Mouse (Mus musculus) limb, embryonic 13.5 days (tissue): ENCODE data around the gene Rab31. TPM values are rescaled to one million over a fixed set of nuclear protein-coding genes. Genes with fewer than 3 reads are reported as not detected.
"Not testable (repeated sequence)": the region's sequence is repeated elsewhere in the genome, so short reads cannot be mapped to it uniquely, and the experiment has no call there.

ENCODE experiments used
- ATAC-seq: fragments of 200-750 bp; cut with Nextera tagmentation; 2 replicates; pipeline ENCODE4 v1.8.0; 2017; ENCODE audit warnings: low read depth, moderate number of reproducible peaks, moderate TSS enrichment; ENCODE audit not compliant: low FRiP score
- H3K27ac ChIP-seq: fragments of 300-500 bp; sonication (generic); 2 replicates; pipeline ENCODE4 v1.5.1; 2015; ENCODE audit warnings: inconsistent platforms, mild to moderate bottlenecking, moderate library complexity
- H3K27me3 ChIP-seq: fragments of 300-500 bp; sonication (generic); 2 replicates; pipeline ENCODE4 v1.6.1; 2015; ENCODE audit warnings: mild to moderate bottlenecking, inconsistent platforms
- H3K36me3 ChIP-seq: fragments of 300-500 bp; sonication (generic); 2 replicates; pipeline ENCODE4 v1.6.1; 2015; ENCODE audit warnings: inconsistent platforms, mild to moderate bottlenecking, moderate library complexity
- H3K4me1 ChIP-seq: fragments of 300-500 bp; sonication (generic); 2 replicates; pipeline ENCODE4 v1.6.1; 2015; ENCODE audit warnings: inconsistent platforms
- H3K4me2 ChIP-seq: fragments of 300-500 bp; sonication (generic); replicated peaks from 2 replicates; pipeline ENCODE4 v1.6.1; 2015; ENCODE audit warnings: inconsistent platforms, mild to moderate bottlenecking, moderate library complexity
- H3K4me3 ChIP-seq: fragments of 300-500 bp; sonication (generic); 2 replicates; pipeline ENCODE4 v1.5.1; 2015; ENCODE audit warnings: moderate library complexity, mild to moderate bottlenecking, inconsistent platforms
- H3K9ac ChIP-seq: fragments of 300-500 bp; sonication (generic); 2 replicates; pipeline ENCODE4 v1.6.1; 2015; ENCODE audit warnings: mild to moderate bottlenecking, inconsistent platforms
- H3K9me3 ChIP-seq: fragments of 300-500 bp; sonication (generic); 2 replicates; pipeline ENCODE4 v1.6.1; 2016; ENCODE audit warnings: inconsistent platforms
- WGBS: fragments of 180-500 bp; shearing (Covaris S2); methylation state at CpG from one replicate; pipeline ENCODE4 v1.1.7; 2015; 5-methylcytosine and 5-hydroxymethylcytosine counted together
- polyA plus RNA-seq: library from polyadenylated mRNA; unstranded; fragments of >200 nt; fragmentation: Nextera tagmentation; extraction: Ambion mirVana; gene quantifications from 2 replicates; pipeline ENCODE4 v1.2.1, GENCODE M21; 2015

Gene Rab31
- polyA plus RNA-seq, 1 experiment from 2014 or later, result 61.6 TPM

DNA sequence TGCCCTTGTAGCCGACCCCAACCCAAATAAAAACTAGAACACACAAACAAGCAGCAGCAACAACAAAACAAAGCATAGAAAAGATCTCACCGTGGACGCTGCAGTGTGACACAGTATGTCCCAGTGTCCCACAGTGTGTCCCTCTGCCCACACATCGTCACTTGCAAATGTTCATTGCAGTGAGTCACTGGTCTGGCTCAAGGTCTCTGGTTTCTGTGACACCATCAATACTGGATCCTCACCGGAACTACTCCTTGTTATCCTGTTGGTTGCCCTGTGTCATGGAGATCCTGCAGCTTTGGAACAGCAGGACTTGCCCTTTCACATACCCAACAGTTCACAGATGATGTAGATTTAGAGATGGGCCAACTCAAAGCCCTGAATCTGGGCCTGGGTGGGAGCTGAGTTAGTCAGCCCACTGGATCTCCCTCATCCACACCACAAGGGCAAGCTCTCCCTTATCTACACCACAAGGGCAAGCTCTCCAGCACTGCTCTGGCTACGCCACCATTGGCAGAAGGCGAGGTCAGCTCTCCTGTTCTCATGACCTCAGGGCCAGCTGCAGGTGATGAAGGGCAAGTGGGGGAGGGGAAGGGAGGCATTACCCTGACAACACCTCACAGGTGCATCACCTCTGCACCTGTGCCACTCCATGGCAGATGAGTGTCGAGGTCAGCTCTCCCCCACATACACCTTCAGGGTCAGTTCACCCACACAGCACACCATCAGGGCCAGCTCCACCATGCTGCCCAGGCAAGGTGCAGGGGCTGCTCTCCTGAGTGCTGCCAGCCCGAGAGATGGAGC is 124.0 kb downstream of the Rab31 start:
- peaks cover 24% of the 10 kb centered on the region for H3K36me3 ChIP-seq
- no peaks in the 10 kb centered on the region for H3K9me3 ChIP-seq
- ATAC-seq, result no peak
- no peak overlapping the region for H3K27ac ChIP-seq
- H3K9ac ChIP-seq, result no peak overlapping the region
- WGBS, result 87% methylated on average over 9 of the region's 9 CpGs
- peaks cover 1% of the 10 kb centered on the region for H3K4me1 ChIP-seq
- H3K4me3 ChIP-seq, result no peak overlapping the region
- no peak overlapping the region for H3K4me2 ChIP-seq
- H3K27me3 ChIP-seq, result no peaks in the 10 kb centered on the region

DNA sequence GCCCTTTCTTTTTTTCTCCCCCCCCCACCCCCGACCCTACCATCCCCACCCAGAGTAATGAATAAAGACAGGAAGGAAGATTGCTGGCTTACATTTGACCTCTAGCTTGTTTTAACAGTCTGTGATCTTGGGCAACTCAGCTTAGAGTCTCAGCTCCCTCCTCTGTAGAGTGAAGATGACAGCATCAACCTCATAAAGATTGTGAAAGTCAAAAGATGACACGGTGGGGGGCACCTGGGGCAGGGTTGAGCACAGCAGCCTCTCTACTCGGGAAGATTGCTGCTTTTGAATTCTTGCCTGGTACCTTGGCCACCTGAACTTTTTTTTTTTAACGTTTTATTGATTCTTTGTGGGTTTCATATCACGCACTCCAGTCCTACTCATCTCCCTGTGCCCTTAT is 124.6 kb downstream of the Rab31 start:
- Histone ChIP-seq H3K4me1 (peaks cover 7% of the 10 kb centered on the region), H3K36me3 (peaks cover 20% of the 10 kb centered on the region), H3K4me3 (no peak overlapping the region), H3K9ac (no peak overlapping the region), H3K4me2 (no peak overlapping the region), H3K9me3 (no peaks in the 10 kb centered on the region), H3K27ac (no peak overlapping the region), H3K27me3 (no peaks in the 10 kb centered on the region)
- ATAC-seq, result no peak
- 65% methylated on average over 5 of the region's 5 CpGs for WGBS

DNA sequence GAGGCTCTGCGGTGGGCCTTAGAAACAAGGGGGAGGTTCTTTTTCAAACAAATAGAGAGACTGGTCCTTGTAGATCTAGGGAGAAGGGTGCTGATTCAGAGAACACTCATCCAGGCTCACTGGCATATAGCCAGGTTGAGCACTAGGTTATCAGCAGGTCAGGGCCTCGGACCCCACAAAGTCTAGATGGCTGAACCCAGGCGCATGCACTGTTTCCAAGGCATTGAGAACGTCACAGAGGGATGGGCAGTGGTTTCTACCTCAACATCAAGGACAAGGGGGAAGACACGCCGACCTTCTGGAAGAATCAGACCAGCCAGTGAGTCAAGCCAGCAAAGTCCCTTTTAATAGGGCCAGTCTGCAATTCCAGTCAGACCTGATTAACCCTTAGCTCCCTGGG is 125.3 kb downstream of the Rab31 start:
- no peaks in the 10 kb centered on the region for H3K9me3 ChIP-seq
- WGBS, result 76% methylated on average over 6 of the region's 6 CpGs
- H3K9ac ChIP-seq, result no peak overlapping the region
- no peak overlapping the region for H3K4me3 ChIP-seq
- no peak overlapping the region for H3K4me2 ChIP-seq
- peaks cover 15% of the 10 kb centered on the region for H3K4me1 ChIP-seq
- H3K27me3 ChIP-seq, result no peaks in the 10 kb centered on the region
- H3K36me3 ChIP-seq, result peaks cover 13% of the 10 kb centered on the region; the same call in 1 of the 2 replicates
- no peak overlapping the region for H3K27ac ChIP-seq
- no peak for ATAC-seq

DNA sequence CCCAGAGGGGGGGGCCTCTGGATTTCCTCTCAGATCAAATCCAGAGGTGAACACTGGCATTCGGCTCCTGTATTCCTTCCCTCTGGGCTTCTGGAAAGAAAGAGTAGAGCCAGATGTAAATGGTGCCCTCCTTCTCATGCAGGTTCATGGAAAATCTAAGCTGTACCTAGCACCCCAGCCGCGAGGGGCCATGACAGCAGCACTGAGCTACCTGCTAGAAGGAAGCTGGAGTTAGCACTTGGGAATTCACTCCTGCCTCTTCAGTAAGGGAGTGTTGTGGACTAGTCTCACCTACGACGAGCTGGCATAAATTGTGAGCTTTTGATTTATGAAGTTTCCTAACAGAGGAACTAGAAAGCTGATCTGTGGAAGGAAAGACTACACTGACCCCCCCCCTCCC is 129.0 kb downstream of the Rab31 start:
- ATAC-seq, result no peak
- peak overlapping the region; percentile 10; the same call in 1 of the 2 replicates for H3K4me2 ChIP-seq
- WGBS, result 65% methylated on average over 5 of the region's 5 CpGs
- H3K27ac ChIP-seq, result no peak overlapping the region
- H3K4me1 ChIP-seq, result peaks cover 16% of the 10 kb centered on the region
- H3K4me3 ChIP-seq, result no peak overlapping the region
- no peaks in the 10 kb centered on the region for H3K36me3 ChIP-seq
- H3K9ac ChIP-seq, result no peak overlapping the region
- no peaks in the 10 kb centered on the region for H3K27me3 ChIP-seq
- H3K9me3 ChIP-seq, result no peaks in the 10 kb centered on the region

DNA sequence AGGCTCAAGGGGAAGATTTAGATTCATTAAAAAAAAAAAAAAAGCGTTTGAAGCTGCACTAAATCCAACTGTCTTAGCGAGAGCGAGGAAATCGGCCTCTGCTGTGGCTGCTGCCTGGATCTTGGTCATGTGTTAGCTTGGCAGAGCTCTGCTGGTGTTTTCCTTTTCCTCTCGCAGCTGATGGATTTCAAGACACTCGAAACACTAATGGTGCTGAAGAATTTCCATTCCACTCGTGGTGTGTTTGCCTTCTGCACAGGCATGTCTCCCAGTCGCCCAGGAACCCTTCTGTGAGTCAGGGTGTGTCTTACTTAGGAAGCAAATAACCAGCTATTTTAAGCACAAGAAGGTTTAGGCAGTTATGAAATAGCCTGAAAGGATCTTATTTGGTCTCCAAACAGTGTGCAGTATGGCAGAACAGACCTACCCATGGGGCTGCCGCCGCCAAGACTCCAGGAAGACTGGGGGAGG is 129.5 kb downstream of the Rab31 start:
- 41% methylated on average over 10 of the region's 10 CpGs for WGBS
- no peak overlapping the region for H3K27ac ChIP-seq
- ATAC-seq, result no peak

DNA sequence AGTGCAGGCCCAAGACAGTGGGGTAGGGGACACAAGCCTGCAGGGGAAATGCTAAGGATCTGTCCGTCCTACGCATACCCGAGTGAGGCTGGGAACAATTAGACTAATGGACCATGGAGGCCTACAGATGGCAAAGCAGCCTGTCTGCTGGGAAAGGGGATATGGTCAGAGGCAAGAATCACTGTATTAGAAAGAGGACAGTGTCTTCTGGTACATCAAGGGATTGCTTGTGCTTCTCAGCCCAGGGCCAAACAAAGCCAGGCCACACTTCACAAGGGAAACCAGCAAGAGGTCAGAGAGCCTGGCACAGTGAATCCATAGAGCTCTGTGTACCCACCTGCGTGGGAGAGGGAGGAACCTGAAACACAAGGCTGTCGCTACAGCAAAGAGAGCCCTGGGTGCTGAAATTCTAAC is 130.0 kb downstream of the Rab31 start:
- 52% methylated on average over 5 of the region's 5 CpGs for WGBS
- H3K4me1 ChIP-seq, result peaks cover 16% of the 10 kb centered on the region
- H3K9ac ChIP-seq, result no peak overlapping the region
- ATAC-seq, result no peak
- H3K9me3 ChIP-seq, result no peaks in the 10 kb centered on the region
- no peaks in the 10 kb centered on the region for H3K36me3 ChIP-seq
- no peak overlapping the region for H3K27ac ChIP-seq
- no peak overlapping the region for H3K4me3 ChIP-seq
- H3K4me2 ChIP-seq, result peak overlapping the region; percentile 10; the same call in 1 of the 2 replicates
- H3K27me3 ChIP-seq, result no peaks in the 10 kb centered on the region

More for the DNA sequence above, 129.5 kb downstream of the Rab31 start:
- Histone ChIP-seq H3K4me2 (peak overlapping the region; percentile 10), H3K9me3 (no peaks in the 10 kb centered on the region), H3K4me1 (peaks cover 16% of the 10 kb centered on the region), H3K36me3 (no peaks in the 10 kb centered on the region), H3K4me3 (no peak overlapping the region), H3K27me3 (no peaks in the 10 kb centered on the region), H3K9ac (no peak overlapping the region)

DNA sequence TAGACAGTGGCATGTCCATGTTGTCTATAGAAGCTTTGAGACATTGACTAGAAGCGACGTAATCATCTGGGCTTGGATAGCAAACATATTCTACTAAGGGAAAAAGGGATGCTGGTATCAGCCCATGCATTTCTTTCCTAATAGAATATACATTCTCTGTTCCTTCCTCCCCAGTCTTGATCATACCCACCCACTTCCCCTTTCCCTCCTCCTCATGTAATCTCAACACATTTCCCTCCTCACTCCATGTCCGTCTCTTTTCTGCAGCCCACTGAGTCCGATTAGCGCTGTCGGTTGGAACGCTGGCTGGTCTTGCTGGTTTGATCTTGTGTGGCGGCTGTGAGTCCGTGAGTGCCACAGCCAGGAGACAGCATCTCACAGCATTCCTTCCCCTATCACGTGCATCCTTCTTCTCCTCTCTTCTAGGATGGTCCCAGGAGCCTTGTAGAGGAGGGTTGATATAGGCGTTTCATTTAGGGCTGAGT is 130.8 kb downstream of the Rab31 start, which contains the start of gene Txndc2:
Gene Txndc2, minus strand, starts transcription at position 435 of the 485 bp plus-strand sequence.
- no peak within 1 kb of the TSS for H3K9ac ChIP-seq
- no peak for ATAC-seq
- H3K27me3 ChIP-seq, result no peaks in the 10 kb centered on the region
- no peak within 1 kb of the TSS for H3K4me3 ChIP-seq
- 89% methylated on average over 11 of the region's 11 CpGs for WGBS
- H3K36me3 ChIP-seq, result no peaks in the 10 kb centered on the region
- H3K4me2 ChIP-seq, result peak within 1 kb of the TSS; percentile 10
- no peak within 1 kb of the TSS for H3K27ac ChIP-seq
- H3K9me3 ChIP-seq, result no peaks in the 10 kb centered on the region
- peaks cover 16% of the 10 kb centered on the region for H3K4me1 ChIP-seq

DNA sequence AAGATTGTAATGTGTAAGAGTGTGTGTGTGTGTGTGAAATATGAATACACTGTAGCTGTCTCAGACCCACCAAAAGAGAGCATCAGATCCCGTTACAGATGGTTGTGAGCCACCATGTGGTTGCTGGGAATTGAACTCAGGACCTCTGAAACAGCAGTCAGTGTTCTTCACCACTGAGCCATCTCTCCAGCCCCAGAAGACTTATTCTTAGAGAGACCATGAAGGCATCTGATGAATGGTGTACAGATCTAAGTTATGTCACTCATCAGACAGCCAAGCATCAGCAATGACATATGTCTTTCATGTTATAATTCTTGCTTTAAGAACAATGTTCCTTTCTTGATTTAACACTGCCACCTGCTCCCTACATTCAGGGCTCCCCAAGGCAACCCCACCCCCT is 133.4 kb downstream of the Rab31 start:
- no peak overlapping the region for H3K27ac ChIP-seq
- peaks cover 21% of the 10 kb centered on the region for H3K4me1 ChIP-seq
- no peak overlapping the region for H3K4me2 ChIP-seq
- no peak overlapping the region for H3K9ac ChIP-seq
- no peak overlapping the region for H3K4me3 ChIP-seq
- no peaks in the 10 kb centered on the region for H3K27me3 ChIP-seq
- no peak for ATAC-seq
- WGBS, result 77% methylated on average over 1 of the region's 1 CpGs
- no peaks in the 10 kb centered on the region for H3K36me3 ChIP-seq
- no peaks in the 10 kb centered on the region for H3K9me3 ChIP-seq

DNA sequence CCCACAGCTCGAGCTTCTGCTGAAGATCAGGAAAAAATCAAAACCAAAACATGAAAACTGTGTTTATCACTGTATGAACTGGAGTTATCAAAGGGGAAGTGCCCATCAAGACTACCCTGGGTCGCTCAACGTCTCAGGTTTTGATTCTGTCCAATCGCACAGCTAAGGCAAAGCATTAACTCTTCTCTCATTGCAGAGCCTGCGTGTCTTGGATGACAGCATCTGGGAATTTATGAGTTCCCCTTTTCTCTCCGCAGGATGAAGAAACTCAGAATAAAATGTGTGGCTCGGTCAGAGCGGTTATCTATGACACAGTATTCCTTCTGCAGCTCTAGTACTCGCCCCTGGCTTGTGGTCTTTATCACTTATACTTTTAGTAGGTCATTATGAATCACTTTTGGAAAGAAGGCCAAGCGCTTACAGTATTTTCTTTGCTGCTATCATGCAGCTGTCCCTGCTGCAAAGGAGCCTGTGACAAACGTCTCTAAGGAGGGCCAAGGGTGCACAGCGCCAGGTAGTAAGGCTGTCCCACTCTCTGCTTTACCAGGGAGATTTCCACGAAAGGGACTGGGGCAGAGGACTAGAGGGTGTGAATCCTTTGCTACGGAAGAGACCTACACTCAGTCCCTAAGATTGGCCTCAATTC is 136.7 kb downstream of the Rab31 start:
- no peak for ATAC-seq
- H3K36me3 ChIP-seq, result no peaks in the 10 kb centered on the region
- H3K4me3 ChIP-seq, result no peak overlapping the region
- WGBS, result 72% methylated on average over 14 of the region's 14 CpGs
- H3K27me3 ChIP-seq, result no peaks in the 10 kb centered on the region
- no peaks in the 10 kb centered on the region for H3K9me3 ChIP-seq
- H3K27ac ChIP-seq, result no peak overlapping the region
- 0 out of 2 replicates have a peak, but pooled peaks cover 5% of the 10 kb centered on the region for H3K4me1 ChIP-seq
- no peak overlapping the region for H3K4me2 ChIP-seq
- no peak overlapping the region for H3K9ac ChIP-seq

DNA sequence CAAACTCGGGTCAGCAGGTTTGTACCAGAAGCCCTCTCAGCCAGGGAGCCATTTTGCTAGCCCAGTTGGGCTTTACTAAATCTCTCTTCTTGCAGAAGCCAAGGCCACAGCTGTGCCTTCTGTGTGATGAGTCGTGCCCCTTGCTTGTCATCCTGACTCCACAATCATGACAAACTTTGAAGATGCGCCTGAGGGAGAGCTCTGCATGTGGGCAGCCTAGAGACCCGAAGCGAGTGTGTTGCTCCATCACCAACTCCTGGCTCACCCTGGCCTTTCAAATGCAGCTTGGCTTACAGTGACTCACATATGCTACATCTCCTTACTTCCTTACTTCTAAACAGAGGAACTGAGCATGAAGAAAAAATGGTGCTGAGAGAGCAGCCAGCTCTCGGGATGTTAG is 142.6 kb downstream of the Rab31 start:
- H3K4me2 ChIP-seq, result no peak overlapping the region
- no peak for ATAC-seq
- H3K36me3 ChIP-seq, result no peaks in the 10 kb centered on the region
- no peaks in the 10 kb centered on the region for H3K27me3 ChIP-seq
- WGBS, result 75% methylated on average over 6 of the region's 6 CpGs
- H3K9me3 ChIP-seq, result no peaks in the 10 kb centered on the region
- H3K27ac ChIP-seq, result no peak overlapping the region
- H3K4me1 ChIP-seq, result 0 out of 2 replicates have a peak, but pooled peaks cover 1% of the 10 kb centered on the region
- no peak overlapping the region for H3K9ac ChIP-seq
- no peak overlapping the region for H3K4me3 ChIP-seq

DNA sequence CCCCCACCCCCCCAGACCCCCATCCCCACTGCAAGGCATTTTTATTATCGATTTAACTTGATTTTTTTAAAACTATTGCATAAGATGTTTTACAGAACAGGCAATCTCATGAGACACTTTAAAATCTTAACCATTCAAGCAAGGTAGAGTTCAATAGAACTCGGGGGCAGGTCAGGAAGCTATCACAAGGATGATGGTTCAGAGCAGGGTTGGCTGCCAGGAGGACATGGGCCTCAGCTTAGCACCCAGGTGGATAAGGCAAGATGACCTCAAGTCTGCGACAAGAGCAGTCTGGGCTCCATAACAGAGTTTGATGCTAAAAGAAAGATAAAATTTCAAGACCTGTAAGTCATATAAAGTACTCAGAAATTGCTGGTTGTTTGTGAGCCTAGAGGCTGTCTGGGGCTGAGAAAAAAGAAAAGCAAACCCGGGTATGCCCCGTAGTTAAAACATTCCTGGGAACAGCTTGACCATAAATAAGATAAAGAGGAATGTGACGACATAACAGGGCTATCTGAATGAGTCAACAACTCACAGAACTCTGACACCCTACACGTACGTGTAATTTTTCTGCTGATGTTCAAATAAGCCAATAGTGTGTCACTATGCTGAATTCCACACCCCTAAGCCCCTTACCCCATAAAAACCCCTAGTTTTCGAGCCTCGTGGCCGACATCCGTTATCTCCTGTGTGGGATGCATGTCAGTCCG is 143.6 kb downstream of the Rab31 start:
- not testable (repeated sequence) for H3K27me3 ChIP-seq, H3K36me3 ChIP-seq, H3K4me3 ChIP-seq, H3K9me3 ChIP-seq, H3K4me2 ChIP-seq, H3K4me1 ChIP-seq, H3K9ac ChIP-seq, ATAC-seq, H3K27ac ChIP-seq
- 70% methylated on average over 13 of the region's 13 CpGs for WGBS

DNA sequence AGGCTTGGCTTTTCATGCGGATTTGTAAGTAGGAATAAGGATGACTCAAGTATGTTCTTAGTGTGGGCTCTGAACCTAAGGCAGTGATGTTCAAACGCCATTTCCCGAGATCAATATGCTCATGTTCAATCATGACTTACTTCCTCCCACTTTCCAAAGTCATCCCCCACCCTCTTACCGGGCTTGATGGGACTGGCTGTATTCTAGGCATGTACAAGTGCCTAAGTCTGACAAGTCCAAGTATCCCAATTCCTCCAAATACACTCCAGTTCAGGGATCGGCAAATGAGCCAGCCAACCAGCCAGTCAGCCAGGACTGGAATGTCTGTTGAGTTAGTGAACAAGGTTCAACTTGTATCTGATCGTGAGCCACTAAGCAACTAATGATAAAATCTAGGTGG is 146.3 kb downstream of the Rab31 start:
- Histone ChIP-seq H3K9me3 (peaks cover 9% of the 10 kb centered on the region; the same call in 1 of the 2 replicates), H3K4me3 (no peak overlapping the region), H3K27me3 (no peaks in the 10 kb centered on the region), H3K27ac (no peak overlapping the region), H3K9ac (no peak overlapping the region), H3K4me2 (no peak overlapping the region), H3K36me3 (no peaks in the 10 kb centered on the region), H3K4me1 (no peaks in the 10 kb centered on the region)
- WGBS, result 93% methylated on average over 6 of the region's 6 CpGs
- ATAC-seq, result no peak
